Mouse (Mus musculus): Measurements from ENCODE around the gene Nphp1.

DNA sequence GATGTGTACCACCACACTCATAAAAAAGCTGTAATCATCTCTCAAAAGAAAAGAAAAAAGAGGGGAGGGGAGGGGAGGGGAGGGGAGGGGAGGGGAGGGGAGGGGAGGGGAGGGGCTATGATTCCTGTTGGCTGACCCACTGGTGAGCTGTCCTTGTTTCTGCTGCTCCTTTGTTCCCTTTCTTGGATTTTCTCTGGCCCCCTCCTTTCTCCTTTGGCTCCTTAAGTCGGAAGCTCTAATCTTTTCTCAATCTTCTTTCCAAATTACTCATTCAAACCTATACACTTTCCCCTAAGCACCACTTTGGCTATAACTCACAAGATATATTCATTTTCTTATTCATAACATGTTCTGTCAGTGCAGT, 14.1 kb downstream of the Nphp1 start:
- no peak for TF ChIP-seq POLR2A (IDR thresholded peaks at IDR 0.05; ENCODE audit: low read depth, low read length)
- no peak for TF ChIP-seq CTCF (IDR thresholded peaks at IDR 0.05; ENCODE audit: extremely low read depth, insufficient read length, insufficient replicate concordance, low read depth, low read length)
